Comparison of ENCODE assay signal across 16 mouse cellular contexts in genomic region chr2:39210738-39211137, GRCm38 (mm10).
"Had no signal": no experiment of that assay in that cellular context is flagged by ENCODE, and none has a peak within 500 bp of the region (broad histone marks: within the 10 kb centered on the region; RNA-seq: fewer than 3 reads in every experiment).

No protein-coding gene starts in this region.

- H3K27ac ChIP-seq: neural tube, embryonic 13.5 days; neural tube, embryonic 15.5 days; stomach, embryonic 15.5 days; stomach, postnatal 0 days had no signal

- H3K4me1 ChIP-seq: stomach, embryonic 15.5 days had no signal

- H3K4me3 ChIP-seq: neural tube, embryonic 13.5 days; neural tube, embryonic 15.5 days; stomach, embryonic 15.5 days had no signal

- H3K4me2 ChIP-seq: neural tube, embryonic 13.5 days; neural tube, embryonic 15.5 days; stomach, embryonic 15.5 days had no signal

- H3K36me3 ChIP-seq: stomach, embryonic 15.5 days had no signal

- H3K9me3 ChIP-seq: neural tube, embryonic 13.5 days; neural tube, embryonic 15.5 days; stomach, embryonic 15.5 days had no signal

- DNase-seq: retina, postnatal 1 day; right cerebral cortex, adult 18-20 months; right cerebral cortex, postnatal 14 days; right cerebral cortex, postnatal 25 days; right cerebral cortex, postnatal 4 days; spleen, adult 18-20 months; thymus, adult 18-20 months; thymus, adult 2 months; thymus, postnatal 14 days; thymus, postnatal 25 days; thymus, postnatal 36 days; thymus, postnatal 4 days had no signal

- H3K9ac ChIP-seq: neural tube, embryonic 13.5 days; neural tube, embryonic 15.5 days; stomach, embryonic 15.5 days had no signal

- H3K27me3 ChIP-seq: neural tube, embryonic 13.5 days; neural tube, embryonic 15.5 days; stomach, embryonic 15.5 days had no signal
